Mouse (Mus musculus) ES-E14 (cell line): ENCODE measurements around the gene Ptprj. TPM values are rescaled to one million over a fixed set of nuclear protein-coding genes. Genes with fewer than 3 reads are reported as not detected.

ENCODE experiments used
- DNase-seq: peaks from one replicate; pipeline ENCODE4 v3.0.0-alpha.2; 2013; ENCODE audit warnings: low read depth, low spot score
- H3K27ac ChIP-seq: 2 replicates; pipeline ENCODE4 v1.5.1; 2012; ENCODE audit warnings: low read depth, mild to moderate bottlenecking, low read length, moderate library complexity, mixed read lengths; ENCODE audit not compliant: poor library complexity, insufficient read depth, severe bottlenecking
- H3K36me3 ChIP-seq: 2 replicates; pipeline ENCODE4 v1.6.1; 2012; ENCODE audit warnings: mild to moderate bottlenecking, low read length, moderate library complexity, mixed read lengths; ENCODE audit not compliant: control insufficient read depth, poor library complexity, insufficient read depth, severe bottlenecking
- H3K4me1 ChIP-seq, 2 experiments: fragments of 150-350 bp in 1 of 2; sonication (generic) in 1 of 2; 2 replicates each; pipeline ENCODE4 v1.6.1; 2012; ENCODE audit warnings: low read length in 2 of 2, mild to moderate bottlenecking in 1 of 2, mixed read lengths in 1 of 2; ENCODE audit not compliant: control insufficient read depth in 2 of 2, insufficient read depth in 2 of 2, poor library complexity in 1 of 2
- H3K4me3 ChIP-seq, 2 experiments: fragments of 150-350 bp in 1 of 2; sonication (generic) in 1 of 2; 2 replicates each; pipeline ENCODE4 v1.5.1; 2012; ENCODE audit warnings: low read length in 2 of 2, low read depth in 1 of 2, mild to moderate bottlenecking in 1 of 2, mixed read lengths in 1 of 2; ENCODE audit not compliant: insufficient read depth in 1 of 2, poor library complexity in 1 of 2, severe bottlenecking in 1 of 2
- H3K9ac ChIP-seq: 2 replicates; pipeline ENCODE4 v1.6.1; 2012; ENCODE audit warnings: low read depth, mild to moderate bottlenecking, low read length, mixed read lengths; ENCODE audit not compliant: poor library complexity, insufficient read depth, severe bottlenecking
- H3K9me3 ChIP-seq: fragments of 150-350 bp; sonication (generic); 2 replicates; pipeline ENCODE4 v1.6.1; 2012; ENCODE audit warnings: low read depth, mild to moderate bottlenecking, low read length; ENCODE audit not compliant: control insufficient read depth, insufficient read depth
- CHD2 ChIP-seq: IDR thresholded peaks from 2 replicates; pipeline ENCODE4 v1.6.1; 2014; ENCODE audit warnings: mild to moderate bottlenecking, low read depth, low read length, inconsistent platforms
- HCFC1 ChIP-seq: IDR thresholded peaks from 2 replicates; pipeline ENCODE4 v1.6.1; 2012; ENCODE audit warnings: low read length, inconsistent platforms, borderline replicate concordance; ENCODE audit not compliant: insufficient read depth
- MAFK ChIP-seq: IDR thresholded peaks from 2 replicates; pipeline ENCODE4 v1.6.1; 2014; ENCODE audit warnings: mild to moderate bottlenecking, low read depth, low read length, inconsistent platforms; ENCODE audit not compliant: insufficient read depth
- ZC3H11A ChIP-seq: IDR thresholded peaks from 2 replicates; pipeline ENCODE4 v1.6.1; 2012; ENCODE audit warnings: low read depth, mild to moderate bottlenecking, inconsistent platforms, low read length, borderline replicate concordance
- ZNF384 ChIP-seq: IDR thresholded peaks from 2 replicates; pipeline ENCODE4 v1.6.1; 2012; ENCODE audit warnings: low read depth, low read length, inconsistent platforms
- in situ Hi-C, 2 experiments: fragments of 600-800 bp; cut with MboI; formaldehyde crosslinking; loops; one replicate each; pipeline ENCODE4 v1.15.1; 2025; ENCODE audit warnings: low sequenced_read_pairs in 2 of 2, inconsistent platforms in 1 of 2; ENCODE audit not compliant: unreplicated experiment in 2 of 2
- total RNA-seq: library from RNA; depleted of rRNA; stranded (reverse); fragments of 300-350 nt; gene quantifications from 2 replicates; pipeline ENCODE4 v1.2.3, GENCODE M21; 2012

The Ptprj gene
- total RNA-seq, 1 experiment = 10.7 TPM

- no peak for DNase-seq
- TF ChIP-seq ZC3H11A (no peak), ZNF384 (no peak), MAFK (no peak), HCFC1 (no peak), CHD2 (no peak)
- in situ Hi-C loops = no loop called here
- Histone ChIP-seq H3K9ac (no peak overlapping the region), H3K4me3 (no peak overlapping the region), H3K27ac (no peak overlapping the region), H3K4me1 (peaks cover 9 to 26% of the 10 kb centered on the region in 2 experiments; a peak in 3 of 4 replicates), H3K9me3 (no peaks in the 10 kb centered on the region), H3K36me3 (no peaks in the 10 kb centered on the region)
These were observed 22.5 kb downstream of the Ptprj start for GRCm38 (mm10) chr2:90557913-90558312.

GRCm38 (mm10) chr2:90555744-90556143 is 24.7 kb downstream of the Ptprj start:
- no peak for DNase-seq
- no peak overlapping the region for H3K4me3 ChIP-seq
- no peak overlapping the region for H3K9ac ChIP-seq
- H3K4me1 ChIP-seq = peaks cover 9 to 16% of the 10 kb centered on the region in 2 experiments; a peak in 3 of 4 replicates
- H3K36me3 ChIP-seq = no peaks in the 10 kb centered on the region
- no peak overlapping the region for H3K27ac ChIP-seq
- in situ Hi-C loops = no loop called here
- no peaks in the 10 kb centered on the region for H3K9me3 ChIP-seq
- TF ChIP-seq MAFK (peak; percentile 96), ZNF384 (no peak)

DNA sequence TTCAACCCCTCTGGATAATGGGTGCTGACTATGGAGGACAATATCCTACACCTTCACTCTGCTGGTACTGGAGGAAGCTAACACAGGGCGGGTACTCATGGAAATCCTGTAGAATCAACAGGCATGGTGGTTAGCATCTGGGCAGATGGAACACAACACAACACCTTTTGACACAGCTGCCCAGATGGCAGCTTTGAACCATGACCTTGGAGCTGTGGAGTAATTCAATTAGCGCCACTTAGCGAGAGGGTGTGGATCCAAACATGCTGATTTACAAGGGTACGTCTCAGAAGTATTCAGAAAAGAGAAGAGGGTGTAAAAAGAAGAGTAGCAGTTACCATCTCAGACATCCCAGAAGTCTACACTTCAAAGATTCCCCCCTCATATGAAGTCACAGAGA is 25.6 kb downstream of the Ptprj start:
- H3K9me3 ChIP-seq = no peaks in the 10 kb centered on the region
- no peak overlapping the region for H3K27ac ChIP-seq
- DNase-seq = no peak
- H3K4me1 ChIP-seq = peaks cover 8% of the 10 kb centered on the region in 2 experiments; a peak in 3 of 4 replicates
- no peak overlapping the region for H3K4me3 ChIP-seq
- no peak overlapping the region for H3K9ac ChIP-seq
- no peaks in the 10 kb centered on the region for H3K36me3 ChIP-seq
- in situ Hi-C loops = no loop called here
- TF ChIP-seq CHD2 (no peak), ZC3H11A (no peak), HCFC1 (no peak), ZNF384 (no peak), MAFK (no peak)

DNA sequence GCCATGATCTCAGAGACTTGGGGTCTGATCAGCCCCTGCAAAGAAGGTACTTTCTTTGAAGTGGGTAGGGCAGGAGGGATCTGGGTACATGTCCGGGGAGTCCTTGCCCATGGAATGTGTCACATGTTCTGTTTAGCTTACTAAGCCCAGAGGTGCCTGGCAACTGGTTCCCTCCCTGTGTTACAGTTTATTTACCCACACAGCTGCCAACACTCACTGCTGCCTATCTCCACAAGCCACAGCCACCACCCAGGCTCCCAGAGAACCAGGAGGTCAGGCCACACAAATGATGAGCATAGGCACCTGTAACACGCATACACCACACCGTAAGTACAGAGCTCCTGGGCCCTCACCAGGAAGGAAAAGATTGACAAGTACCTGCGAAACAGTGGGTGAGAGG is 26.6 kb downstream of the Ptprj start:
- Histone ChIP-seq H3K4me1 (peaks cover 6 to 8% of the 10 kb centered on the region in 2 experiments; a peak in 3 of 4 replicates), H3K36me3 (no peaks in the 10 kb centered on the region), H3K4me3 (no peak overlapping the region), H3K9me3 (no peaks in the 10 kb centered on the region), H3K9ac (no peak overlapping the region), H3K27ac (no peak overlapping the region)
- DNase-seq = no peak
- TF ChIP-seq ZC3H11A = no peak
- no peak for TF ChIP-seq MAFK
- no peak for TF ChIP-seq ZNF384
- TF ChIP-seq HCFC1 = no peak
- no peak for TF ChIP-seq CHD2
- in situ Hi-C loops = no loop called here

DNA sequence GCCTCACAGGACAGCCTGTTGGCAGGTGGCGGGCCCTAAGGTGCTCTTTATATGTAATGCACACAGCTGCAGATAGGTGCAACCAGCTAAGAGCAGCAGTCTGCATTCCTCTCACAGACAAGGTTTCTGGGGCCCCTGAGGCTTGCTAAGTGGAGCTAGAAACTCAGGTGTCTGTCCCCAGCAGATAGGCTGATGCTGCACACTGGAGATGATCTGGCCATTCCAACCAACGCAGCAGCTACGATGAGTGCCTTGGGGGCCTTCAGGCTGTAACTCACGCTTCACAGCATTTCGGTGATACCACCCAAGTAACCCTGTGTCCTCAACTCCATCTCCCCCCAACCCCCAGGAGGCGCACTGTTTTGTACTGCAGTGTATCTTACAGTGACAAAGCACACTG is 29.8 kb downstream of the Ptprj start:
- DNase-seq = no peak
- in situ Hi-C loops = no loop called here
- no peak overlapping the region for H3K27ac ChIP-seq
- no peaks in the 10 kb centered on the region for H3K36me3 ChIP-seq
- no peaks in the 10 kb centered on the region for H3K9me3 ChIP-seq
- peaks cover 3 to 5% of the 10 kb centered on the region in 2 experiments; a peak in 2 of 4 replicates for H3K4me1 ChIP-seq
- TF ChIP-seq ZNF384 (no peak), HCFC1 (no peak)
- H3K4me3 ChIP-seq = no peak overlapping the region
- no peak overlapping the region for H3K9ac ChIP-seq
